Mouse (Mus musculus): Measurements from ENCODE around the gene Upp2.

Gene Upp2

GRCm38 (mm10) chr2:58681394-58681793 lies 114.3 kb downstream of the Upp2 start:
- no peak for DNase-seq

DNA sequence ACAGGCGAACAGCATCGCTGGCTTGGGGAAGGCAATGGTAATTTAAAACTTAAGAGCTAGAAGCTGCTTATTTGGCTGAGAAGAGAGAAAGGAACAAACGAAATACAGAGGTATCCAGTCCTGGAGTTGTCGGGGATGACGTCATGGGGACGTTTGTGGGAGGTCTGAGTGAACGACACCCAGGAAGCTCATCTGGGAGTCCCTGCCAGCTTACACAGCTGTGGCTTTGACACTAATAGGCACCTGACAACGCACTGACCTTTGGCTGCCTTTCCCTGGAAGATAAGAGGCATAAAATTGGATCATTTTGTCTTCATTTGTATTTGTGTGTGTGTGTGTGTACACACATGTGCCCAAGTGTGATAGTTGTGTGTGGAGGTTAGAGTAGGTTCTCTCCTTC lies 130.4 kb downstream of the Upp2 start:
- DNase-seq: no peak

GRCm38 (mm10) chr2:58699931-58700330 lies 132.8 kb downstream of the Upp2 start:
- peak in 1 of 2 experiments; percentile 19 for DNase-seq

DNA sequence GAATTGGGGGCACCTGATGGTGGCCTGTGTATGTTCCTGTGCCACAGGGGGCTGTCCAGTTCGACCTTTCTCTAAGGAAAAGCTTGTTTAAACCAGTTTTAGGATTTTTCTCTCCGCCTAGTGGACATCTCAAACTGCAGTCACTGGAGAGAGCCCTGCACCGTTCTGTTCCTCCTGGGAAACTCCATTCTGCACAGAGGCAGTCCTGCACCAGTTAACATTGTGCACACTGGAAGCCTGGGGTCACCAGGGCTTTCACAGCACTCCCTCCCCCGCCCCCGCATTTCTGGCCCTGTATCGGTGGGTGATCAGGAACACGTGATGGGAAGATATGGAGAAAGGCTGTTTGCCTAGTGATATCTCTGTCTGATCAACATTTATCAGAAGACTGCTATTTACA lies 133.3 kb downstream of the Upp2 start:
- DNase-seq: no peak

DNA sequence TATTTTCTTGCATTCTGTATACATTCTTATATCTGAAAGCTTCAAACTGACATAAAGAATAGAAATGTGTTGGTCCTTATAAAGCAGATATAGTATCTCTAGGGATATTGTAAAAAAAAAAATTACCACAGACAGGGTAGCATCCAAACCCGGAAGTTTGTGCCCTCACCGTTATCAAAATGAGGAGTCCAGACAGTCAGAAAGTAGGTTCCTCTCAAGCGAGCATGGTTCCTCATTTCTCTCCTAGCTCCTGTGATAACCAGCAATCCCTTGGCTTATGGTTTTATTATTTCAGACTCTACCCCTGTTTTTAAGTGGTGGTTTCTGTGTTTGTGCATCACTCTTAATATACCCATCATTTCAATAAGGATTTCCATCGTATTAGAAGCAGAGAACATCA lies 134.5 kb downstream of the Upp2 start:
- DNase-seq: no peak

GRCm38 (mm10) chr2:58703226-58703625 lies 136.1 kb downstream of the Upp2 start:
- DNase-seq: no peak

GRCm38 (mm10) chr2:58703646-58704045 lies 136.5 kb downstream of the Upp2 start:
- no peak for DNase-seq

GRCm38 (mm10) chr2:58704576-58704975 lies 137.5 kb downstream of the Upp2 start:
- DNase-seq: no peak

DNA sequence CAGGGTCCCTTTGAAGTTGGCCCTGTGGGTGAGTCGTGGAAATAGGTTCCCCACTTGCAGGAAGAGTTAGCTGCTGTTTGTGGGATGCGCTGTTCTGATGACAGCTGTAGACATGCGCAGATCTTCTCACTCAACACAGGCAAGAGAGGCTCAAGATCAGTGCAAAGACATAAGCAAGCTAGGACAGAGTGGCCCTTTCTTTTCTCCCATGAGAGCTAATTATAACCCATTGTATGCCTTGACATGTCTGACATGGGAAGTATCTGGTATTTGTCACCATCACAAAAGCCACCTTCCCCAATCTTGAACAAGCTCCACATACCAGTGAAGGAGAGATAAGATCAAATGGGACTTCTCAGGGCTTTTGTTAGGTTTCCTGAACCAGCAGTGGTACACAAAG lies 140.6 kb downstream of the Upp2 start:
- no peak for DNase-seq

- no peak for DNase-seq
These were observed 143.1 kb downstream of the Upp2 start for GRCm38 (mm10) chr2:58710234-58710633.

DNA sequence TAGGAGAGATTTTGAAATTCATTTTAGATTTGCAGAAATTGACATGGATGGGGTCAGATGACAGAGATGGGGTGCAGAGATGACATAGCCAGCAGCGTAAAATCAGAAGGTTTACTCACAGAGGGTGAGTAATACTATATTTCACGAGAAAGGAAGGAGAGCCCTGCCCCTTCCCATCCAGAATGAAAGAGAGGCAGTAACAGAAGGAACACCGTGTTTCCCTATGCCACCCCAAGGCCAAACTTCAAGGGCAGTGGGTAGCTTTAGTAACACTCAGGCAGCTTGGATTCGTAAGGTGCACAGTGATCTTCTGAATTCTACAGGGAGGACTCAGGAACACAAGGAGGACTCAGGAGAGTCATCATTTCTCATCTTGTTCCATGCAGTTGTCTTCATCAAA lies 144.0 kb downstream of the Upp2 start:
- no peak for DNase-seq

DNA sequence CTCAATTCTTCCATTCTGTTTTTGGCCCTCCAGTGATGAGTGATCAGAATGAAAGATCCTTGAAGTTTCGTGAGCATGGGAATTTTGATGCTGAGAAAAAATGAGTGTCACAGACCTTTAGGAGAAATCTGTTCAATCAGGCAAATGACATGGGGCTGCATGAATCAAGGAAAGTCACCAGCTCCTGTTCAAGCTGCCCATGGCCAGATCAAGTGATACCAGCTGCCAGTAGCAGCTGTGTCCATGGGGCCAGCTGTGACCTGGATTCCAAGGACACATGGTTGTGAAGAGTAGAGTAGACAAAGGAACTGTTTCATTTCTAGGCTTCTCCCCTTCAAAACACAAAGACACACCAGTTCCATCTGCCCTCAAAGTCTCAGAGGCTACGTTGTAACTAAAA lies 144.4 kb downstream of the Upp2 start:
- DNase-seq: no peak

- DNase-seq: no peak
These were observed 144.8 kb downstream of the Upp2 start for GRCm38 (mm10) chr2:58711935-58712334.

DNA sequence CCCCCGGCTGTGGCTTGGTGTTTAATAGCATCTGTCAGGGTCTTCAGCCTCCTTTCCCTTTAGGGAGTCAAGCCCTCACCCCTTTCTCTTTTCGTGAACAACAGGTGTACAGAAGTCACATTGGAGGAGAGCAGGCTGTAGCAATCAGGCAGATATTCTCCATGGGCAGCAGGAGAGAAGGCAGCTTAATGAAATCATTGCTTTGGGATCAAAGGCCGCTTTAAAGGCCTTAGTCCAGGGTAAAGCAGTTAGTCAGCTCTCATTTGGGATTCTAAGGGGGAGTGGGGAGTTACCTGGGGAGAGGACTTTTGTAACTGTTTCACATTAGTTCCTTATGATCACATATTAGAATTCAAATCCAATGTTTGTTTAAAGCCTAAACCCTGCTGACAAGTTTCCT lies 150.8 kb downstream of the Upp2 start:
- DNase-seq: no peak

GRCm38 (mm10) chr2:58737192-58737820 lies 170.2 kb downstream of the Upp2 start:
- DNase-seq: no peak

GRCm38 (mm10) chr2:58741213-58741612 lies 174.1 kb downstream of the Upp2 start:
- DNase-seq: no peak

DNA sequence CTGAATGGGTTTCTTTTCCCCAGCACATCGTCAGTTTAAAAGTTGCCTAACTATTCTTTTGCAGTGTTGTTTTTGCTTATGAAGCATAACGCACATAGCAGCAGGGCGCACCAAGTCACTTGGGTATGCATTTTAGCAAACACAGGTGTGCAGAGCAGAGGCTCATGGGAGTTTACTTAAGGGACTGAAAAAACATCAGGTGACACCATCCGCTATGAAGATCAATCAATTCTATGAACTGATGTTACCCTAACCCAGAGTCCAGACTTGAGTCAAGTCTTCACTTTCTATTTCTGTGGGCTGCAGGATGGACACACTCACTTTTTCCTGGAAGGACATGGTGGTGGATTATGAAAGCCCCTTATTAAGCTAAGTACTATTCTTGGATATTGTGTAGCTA lies 174.9 kb downstream of the Upp2 start:
- DNase-seq: no peak

GRCm38 (mm10) chr2:58743446-58743845 lies 176.3 kb downstream of the Upp2 start:
- DNase-seq: no peak

- DNase-seq: no peak
These were observed 180.6 kb downstream of the Upp2 start for GRCm38 (mm10) chr2:58747483-58748229.

DNA sequence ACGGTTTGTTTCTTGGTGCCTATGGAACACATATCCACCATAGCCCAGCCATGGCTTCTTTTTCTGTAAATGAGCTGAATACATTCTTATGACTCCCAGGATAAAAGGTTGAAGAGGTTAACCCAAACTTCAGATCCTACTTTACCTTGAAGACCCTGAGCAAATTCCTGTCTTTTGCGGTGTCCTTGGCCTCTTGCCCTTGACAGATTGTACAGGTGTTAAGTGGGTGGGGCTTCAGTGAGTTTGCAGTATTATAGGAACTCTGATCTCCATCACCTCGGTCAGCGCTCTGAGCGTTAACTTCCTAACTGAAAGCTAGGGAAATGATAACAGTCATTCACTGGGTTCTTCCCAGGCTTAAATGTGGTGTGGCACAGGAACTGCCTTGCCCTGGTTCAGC lies 181.2 kb downstream of the Upp2 start:
- no peak for DNase-seq

GRCm38 (mm10) chr2:58752891-58753290 lies 185.8 kb downstream of the Upp2 start:
- no peak for DNase-seq

DNA sequence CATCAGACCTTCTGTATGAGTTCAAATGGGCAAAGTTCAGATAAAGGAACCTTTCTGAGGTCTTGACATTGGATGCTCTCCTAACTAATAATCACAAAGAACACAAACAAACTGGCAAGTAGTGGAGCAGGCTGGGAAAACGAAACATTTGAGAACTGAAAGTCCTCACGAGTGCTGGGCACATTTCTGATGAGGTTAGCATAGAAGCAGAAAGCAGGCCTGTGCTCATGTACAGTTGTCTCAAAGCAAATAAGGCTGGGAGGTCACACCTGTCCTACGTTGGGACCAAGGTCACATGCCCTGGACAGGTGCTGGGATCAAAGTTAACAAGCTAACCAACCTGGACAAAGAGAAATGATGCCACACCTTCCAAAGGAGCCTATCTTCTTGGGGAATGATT lies 187.6 kb downstream of the Upp2 start:
- no peak for DNase-seq

DNA sequence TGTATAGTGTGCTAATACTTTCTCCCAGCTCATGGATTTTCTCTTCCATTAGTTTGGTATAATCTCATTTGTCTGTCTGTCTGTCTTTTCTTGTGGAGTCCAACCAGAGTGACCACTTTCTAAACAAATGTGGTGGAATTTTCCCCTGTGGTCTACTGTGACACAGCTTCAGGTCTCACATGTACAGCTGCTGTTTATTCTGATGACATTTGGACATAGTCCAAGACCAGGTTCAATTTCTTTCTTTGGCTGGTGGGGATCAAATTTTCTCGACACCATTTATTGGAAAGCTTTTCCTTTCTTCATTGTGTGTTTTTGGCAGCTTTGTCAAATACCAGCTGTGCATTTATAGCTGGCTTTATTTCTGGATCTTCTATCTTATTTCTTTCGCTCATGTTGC lies 191.0 kb downstream of the Upp2 start:
- DNase-seq: no peak

DNA sequence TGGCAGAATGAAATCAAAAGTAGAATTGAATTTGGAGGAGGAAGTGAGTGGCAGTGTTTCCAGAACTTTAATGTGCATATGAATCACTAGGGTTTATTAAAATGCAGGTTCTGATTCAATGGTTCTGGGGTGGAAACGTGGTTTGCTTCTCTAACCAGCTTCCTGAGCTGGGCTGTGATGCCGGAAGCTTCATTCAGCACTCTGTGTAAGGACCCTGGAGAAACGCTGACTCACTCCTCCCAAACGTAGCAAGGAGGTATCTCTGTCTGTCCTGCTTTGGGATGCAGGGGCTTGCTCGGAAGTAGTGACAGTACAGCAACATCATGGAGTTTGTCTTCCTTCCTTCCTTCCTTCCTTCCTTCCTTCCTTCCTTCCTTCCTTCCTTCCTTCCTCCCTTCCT lies 192.6 kb downstream of the Upp2 start:
- no peak for DNase-seq

DNA sequence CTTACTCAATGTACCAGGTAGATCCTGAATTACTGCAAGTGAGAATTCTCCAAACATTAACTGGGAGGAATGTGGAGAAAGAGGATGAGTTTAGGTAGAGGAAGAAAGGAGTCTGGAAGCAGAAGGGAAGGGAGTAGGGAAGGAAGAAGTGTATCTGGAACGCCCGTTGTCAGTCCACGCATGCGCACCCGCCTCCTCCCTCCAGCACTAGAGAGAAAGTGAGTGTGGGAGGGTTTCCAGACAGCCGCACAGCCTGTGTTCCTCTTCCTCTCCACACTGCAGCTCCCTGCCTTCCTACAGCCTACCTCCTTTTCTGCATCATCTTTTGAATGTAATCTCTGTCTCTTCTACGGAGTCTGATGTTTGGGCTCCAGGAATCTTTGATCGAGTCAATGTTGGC lies 198.0 kb downstream of the Upp2 start:
- DNase-seq: no peak

Measured in spleen, adult 18-20 months (tissue).